Mouse (Mus musculus) myocyte (in vitro differentiated cells): ENCODE data around the gene Ccdc103.

Experiments used
- CEBPB ChIP-seq: IDR thresholded peaks from 2 replicates; pipeline ENCODE4 v1.6.1; 2011; ENCODE audit warnings: mild to moderate bottlenecking, moderate library complexity; ENCODE audit not compliant: poor library complexity, insufficient read depth, severe bottlenecking
- MAX ChIP-seq: IDR thresholded peaks from one replicate; pipeline ENCODE4 v1.6.1; 2011; ENCODE audit warnings: low read depth, mild to moderate bottlenecking, control low read depth
- MYOG ChIP-seq, 3 experiments: IDR thresholded peaks; one replicate each; pipeline ENCODE4 v1.6.1; 2011; ENCODE audit warnings: control low read depth in 2 of 3, low read depth in 2 of 3, mild to moderate bottlenecking in 2 of 3; ENCODE audit not compliant: insufficient read length in 2 of 3, control insufficient read depth in 1 of 3, insufficient read depth in 1 of 3
- TCF12 ChIP-seq: IDR thresholded peaks from one replicate; pipeline ENCODE4 v1.6.1; 2011; ENCODE audit warnings: mild to moderate bottlenecking, control low read depth; ENCODE audit not compliant: poor library complexity, insufficient read depth, severe bottlenecking

- TF ChIP-seq TCF12: no peak
- no peak for TF ChIP-seq MAX
- no peak for TF ChIP-seq MYOG (IDR thresholded peaks at IDR 0.05; ENCODE audit: control insufficient read depth in 1 of 3, insufficient read depth in 1 of 3, insufficient read length in 2 of 3, low read depth in 2 of 3)
- no peak for TF ChIP-seq CEBPB
Measured at GRCm38 (mm10) chr11:102924557-102925350, 43.8 kb downstream of the Ccdc103 start, which contains the start of gene Kif18b.
